Mouse (Mus musculus): ENCODE measurements around the gene Galm. TPM values are rescaled to one million over a fixed set of nuclear protein-coding genes. Genes with fewer than 3 reads are reported as not detected.

The Galm gene
- total and polyA plus RNA-seq, 3 experiments = 0.15 TPM; not detected in 2

GRCm38 (mm10) chr17:80221202-80221601, 93.9 kb downstream of the Galm start:
- Histone ChIP-seq H3K79me2 (ENCODE audit: control insufficient read depth, insufficient read depth, low read length, poor library complexity) (no peaks in the 10 kb centered on the region), H3K4me3 (ENCODE audit: control insufficient read depth in 1 of 2, insufficient read depth in 1 of 2, low read depth in 2 of 2, low read length in 2 of 2) (peak overlapping the region in 1 of 2 experiments; percentile 21; a peak in 2 of 4 replicates), H3K27me3 (ENCODE audit: control insufficient read depth in 1 of 2, insufficient read depth in 2 of 2, low read length in 2 of 2) (no peaks in the 10 kb centered on the region), H3K36me3 (ENCODE audit: control insufficient read depth in 1 of 2, insufficient read depth in 2 of 2, low read length in 2 of 2) (peaks cover 0 to 24% of the 10 kb centered on the region in 2 experiments; a peak in 2 of 4 replicates), H3K27ac (ENCODE audit: control insufficient read depth, low read depth, low read length) (peak overlapping the region; percentile 50), H3K9ac (ENCODE audit: control insufficient read depth, low read depth, low read length, poor library complexity, severe bottlenecking) (no peak overlapping the region), H3K9me3 (replicated peaks; ENCODE audit: insufficient read depth, low read length) (no peaks in the 10 kb centered on the region), H3K4me1 (ENCODE audit: control insufficient read depth in 1 of 2, insufficient read depth in 2 of 2, low read length in 2 of 2) (peaks cover 9 to 20% of the 10 kb centered on the region in 2 experiments)
- peak; percentile 95 for TF ChIP-seq BHLHE40 (IDR thresholded peaks at IDR 0.05; ENCODE audit: borderline replicate concordance, low read depth, low read length)
- TF ChIP-seq MYC (IDR thresholded peaks at IDR 0.05; ENCODE audit: low read depth, low read length) = 0 out of 2 replicates have a peak, but pooled peaks have one; percentile 39
- peak; percentile 89 for TF ChIP-seq USF1 (IDR thresholded peaks at IDR 0.05; ENCODE audit: low read depth, low read length)
- peak; percentile 86 for TF ChIP-seq SIN3A (IDR thresholded peaks at IDR 0.05; ENCODE audit: low read length)
- TF ChIP-seq ZMIZ1 (IDR thresholded peaks at IDR 0.05; ENCODE audit: low read depth, low read length) = 0 out of 2 replicates have a peak, but pooled peaks have one; percentile 29
- no peak; the same call in 1 of the 2 replicates for TF ChIP-seq HCFC1 (IDR thresholded peaks at IDR 0.05; ENCODE audit: low read depth, low read length)
- no peak for TF ChIP-seq SMC3 (IDR thresholded peaks at IDR 0.05; ENCODE audit: low read depth, low read length)
- peak; percentile 87 for TF ChIP-seq MYB (IDR thresholded peaks at IDR 0.05; ENCODE audit: low read depth, low read length)
- TF ChIP-seq MAZ (IDR thresholded peaks at IDR 0.05; ENCODE audit: low read depth, low read length) = 0 out of 2 replicates have a peak, but pooled peaks have one; percentile 15
- no peak for TF ChIP-seq NELFE (IDR thresholded peaks at IDR 0.05; ENCODE audit: low read depth, low read length)
- TF ChIP-seq CHD2 (IDR thresholded peaks at IDR 0.05; ENCODE audit: low read length) = peak; percentile 27; the same call in 1 of the 2 replicates
- peak; percentile 83 for TF ChIP-seq ETS1 (IDR thresholded peaks at IDR 0.05; ENCODE audit: low read depth, low read length)
- TF ChIP-seq MAX (IDR thresholded peaks at IDR 0.05; ENCODE audit: low read length) = peak; percentile 69
- TF ChIP-seq TBP (IDR thresholded peaks at IDR 0.05; ENCODE audit: low read depth, low read length) = no peak
- peak; percentile 76 for TF ChIP-seq GATA1 (IDR thresholded peaks at IDR 0.05; ENCODE audit: low read depth, low read length)
- TF ChIP-seq MXI1 (IDR thresholded peaks at IDR 0.05; ENCODE audit: low read depth, low read length) = peak; percentile 89
- TF ChIP-seq MEF2A (IDR thresholded peaks at IDR 0.05; ENCODE audit: extremely low read depth, insufficient replicate concordance, low read depth, low read length, poor library complexity, severe bottlenecking) = peak; percentile 38; the same call in 1 of the 2 replicates
- no peak for TF ChIP-seq KAT2A (conservative IDR thresholded peaks at IDR 0.05; ENCODE audit: low read depth, low read length)
- TF ChIP-seq USF2 (IDR thresholded peaks at IDR 0.05; ENCODE audit: borderline replicate concordance in 1 of 2, insufficient read depth in 1 of 2, low read depth in 1 of 2, low read length in 2 of 2) = peak in 1 of 2 experiments; percentile 49; a peak in 1 of 4 replicates
- TF ChIP-seq RCOR1 (IDR thresholded peaks at IDR 0.05; ENCODE audit: low read depth, low read length) = peak; percentile 98
- TF ChIP-seq EP300 (IDR thresholded peaks at IDR 0.05; ENCODE audit: low read depth in 1 of 2, low read length in 2 of 2) = peak; percentile 81 to 92
- peak; percentile 85 for TF ChIP-seq TCF12 (IDR thresholded peaks at IDR 0.05; ENCODE audit: low read depth, low read length)
- no peak for TF ChIP-seq POLR2AphosphoS2 (IDR thresholded peaks at IDR 0.05; ENCODE audit: low read length)
- DNase-seq (ENCODE audit: low read depth, low spot score) = peak; percentile 79

All from MEL (cell line).